Mouse (Mus musculus): ENCODE measurements around the gene Gm11020. TPM values are rescaled to one million over a fixed set of nuclear protein-coding genes. Genes with fewer than 3 reads are reported as not detected.

The Gm11020 gene
- polyA plus RNA-seq, 1 experiment from 2014 or later, result not detected

DNA sequence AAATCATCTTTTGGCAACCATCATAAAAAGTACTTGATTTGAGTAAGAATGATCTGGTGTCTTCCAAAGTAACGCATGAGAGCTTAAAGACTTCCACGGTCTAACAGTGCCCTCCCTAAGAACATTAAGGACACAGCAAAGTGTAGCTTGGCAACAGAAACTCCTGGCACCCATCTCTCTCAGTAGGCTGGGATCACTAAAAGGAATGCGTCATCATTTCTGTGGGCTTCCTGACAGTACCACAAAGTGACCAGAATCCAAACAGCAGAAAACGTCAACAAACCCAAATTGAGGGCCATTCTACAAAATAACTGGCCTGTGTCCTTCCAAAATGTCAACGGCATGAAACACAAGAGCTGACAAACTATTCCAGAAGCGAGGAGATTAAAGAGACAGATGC lies 48.7 kb downstream of the Gm11020 start:
- no peak overlapping the region for H3K27ac ChIP-seq (replicated peaks; ENCODE audit: low read depth, low read length)
- H3K4me3 ChIP-seq (replicated peaks; ENCODE audit: low read depth, low read length), result no peak overlapping the region
- 69% methylated on average over 6 of the region's 6 CpGs for WGBS
- ATAC-seq (ENCODE audit: low FRiP score, low TSS enrichment) (no peak), DNase-seq (no peak)
- no peaks in the 10 kb centered on the region for H3K27me3 ChIP-seq (ENCODE audit: control insufficient read depth, insufficient read depth, low read length)
- H3K36me3 ChIP-seq (ENCODE audit: control insufficient read depth, insufficient read depth, low read length), result no peaks in the 10 kb centered on the region
- no peak overlapping the region for H3K4me2 ChIP-seq (ENCODE audit: low read length)
- H3K9me3 ChIP-seq (ENCODE audit: control insufficient read depth, low read length), result no peaks in the 10 kb centered on the region
- peaks cover 10% of the 10 kb centered on the region; the same call in 1 of the 2 replicates for H3K4me1 ChIP-seq (ENCODE audit: control insufficient read depth, insufficient read depth, low read length)
- H3K9ac ChIP-seq (replicated peaks; ENCODE audit: low read length), result no peak overlapping the region

DNA sequence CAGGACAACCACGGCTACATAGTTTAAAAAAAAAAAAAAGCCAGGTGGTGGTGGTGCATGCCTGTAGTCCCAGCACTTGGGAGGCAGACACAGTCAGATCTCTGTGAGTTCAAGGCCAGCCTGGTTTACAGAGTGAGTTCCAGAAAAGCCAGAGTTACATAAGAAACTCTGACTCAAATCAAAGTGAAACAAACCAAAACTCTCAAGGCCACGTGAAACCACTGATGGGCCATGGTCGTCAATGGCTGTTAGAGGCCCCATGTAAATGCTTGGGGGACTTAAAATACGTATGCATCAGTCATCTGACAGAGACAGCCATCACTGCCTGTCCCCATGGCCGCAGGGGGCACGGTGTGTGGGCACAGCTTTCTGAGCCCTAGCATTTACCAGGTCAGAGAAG lies 49.8 kb downstream of the Gm11020 start:
- H3K4me2 ChIP-seq (ENCODE audit: low read length), result no peak overlapping the region
- no peak overlapping the region for H3K9ac ChIP-seq (replicated peaks; ENCODE audit: low read length)
- H3K4me3 ChIP-seq (replicated peaks; ENCODE audit: low read depth, low read length), result no peak overlapping the region
- no peaks in the 10 kb centered on the region for H3K9me3 ChIP-seq (ENCODE audit: control insufficient read depth, low read length)
- no peak for ATAC-seq (ENCODE audit: low FRiP score, low TSS enrichment)
- DNase-seq, result no peak
- WGBS, result 92% methylated on average over 6 of the region's 6 CpGs
- H3K36me3 ChIP-seq (ENCODE audit: control insufficient read depth, insufficient read depth, low read length), result no peaks in the 10 kb centered on the region
- peaks cover 16% of the 10 kb centered on the region for H3K4me1 ChIP-seq (ENCODE audit: control insufficient read depth, insufficient read depth, low read length)
- H3K27me3 ChIP-seq (ENCODE audit: control insufficient read depth, insufficient read depth, low read length), result no peaks in the 10 kb centered on the region
- H3K27ac ChIP-seq (replicated peaks; ENCODE audit: low read depth, low read length), result no peak overlapping the region

Other genes with a start within 250 kb of the Gm11020 start
- 5.3 and 12.7 TPM in 2 replicates for gene Cdh5, start 219.9 kb upstream of the Gm11020 start, polyA plus RNA-seq (2014; fragmentation: Nextera tagmentation; extraction: Ambion mirVana)
- 6.3 and 8.3 TPM in 2 replicates for gene Bean1, start 151.1 kb upstream of the Gm11020 start, polyA plus RNA-seq (2014; fragmentation: Nextera tagmentation; extraction: Ambion mirVana)
- 43.7 and 56.6 TPM in 2 replicates for gene Tk2, start 73.0 kb upstream of the Gm11020 start, polyA plus RNA-seq (2014; fragmentation: Nextera tagmentation; extraction: Ambion mirVana)
- gene Cklf, start 70.7 kb upstream of the Gm11020 start, polyA plus RNA-seq (2014; fragmentation: Nextera tagmentation; extraction: Ambion mirVana), result 30.3 and 31.4 TPM in 2 replicates
- not detected in 2 replicates for gene Cmtm2a, start 28.4 kb upstream of the Gm11020 start, polyA plus RNA-seq (2014; fragmentation: Nextera tagmentation; extraction: Ambion mirVana)
- not detected in 2 replicates for gene Gm45711, start 11.5 kb upstream of the Gm11020 start, polyA plus RNA-seq (2014; fragmentation: Nextera tagmentation; extraction: Ambion mirVana)
- not detected in 2 replicates for gene Cmtm1, start 11.4 kb upstream of the Gm11020 start, polyA plus RNA-seq (2014; fragmentation: Nextera tagmentation; extraction: Ambion mirVana)
- not detected in 2 replicates for gene Cmtm2b, start 663 bp downstream of the Gm11020 start, polyA plus RNA-seq (2014; fragmentation: Nextera tagmentation; extraction: Ambion mirVana)
- 28.6 and 36.9 TPM in 2 replicates for gene Cmtm3, start 17.8 kb downstream of the Gm11020 start, polyA plus RNA-seq (2014; fragmentation: Nextera tagmentation; extraction: Ambion mirVana)
- gene Cmtm4, start 74.2 kb downstream of the Gm11020 start, polyA plus RNA-seq (2014; fragmentation: Nextera tagmentation; extraction: Ambion mirVana), result 3.6 and 5.1 TPM in 2 replicates
- gene Dync1li2, start 121.5 kb downstream of the Gm11020 start, polyA plus RNA-seq (2014; fragmentation: Nextera tagmentation; extraction: Ambion mirVana), result 69.1 and 103 TPM in 2 replicates
- 0.38 and 0.53 TPM in 2 replicates for gene Terb1, start 188.3 kb downstream of the Gm11020 start, polyA plus RNA-seq (2014; fragmentation: Nextera tagmentation; extraction: Ambion mirVana)
- 113 and 122 TPM in 2 replicates for gene Nae1, start 213.1 kb downstream of the Gm11020 start, polyA plus RNA-seq (2014; fragmentation: Nextera tagmentation; extraction: Ambion mirVana)
- 2.7 and 3.6 TPM in 2 replicates for gene Car7, start 213.1 kb downstream of the Gm11020 start, polyA plus RNA-seq (2014; fragmentation: Nextera tagmentation; extraction: Ambion mirVana)